Mouse (Mus musculus) liver, embryonic 15.5 days (tissue): ENCODE data around the gene Gm10401. TPM values are rescaled to one million over a fixed set of nuclear protein-coding genes. Genes with fewer than 3 reads are reported as not detected.
A peak's percentile ranks its signal among the peaks of the same experiment; 100 is the strongest.

Experiments
- ATAC-seq: fragments of 200-750 bp; cut with Nextera tagmentation; 2 replicates; pipeline ENCODE4 v1.8.0; 2017; ENCODE audit warnings: moderate number of reproducible peaks, mild to moderate bottlenecking, moderate library complexity; ENCODE audit not compliant: insufficient read depth
- H3K27ac ChIP-seq: fragments of 300-500 bp; sonication (generic); replicated peaks from 2 replicates; pipeline ENCODE4 v1.5.1; 2015; ENCODE audit warnings: mild to moderate bottlenecking, inconsistent platforms
- H3K27me3 ChIP-seq: fragments of 300-500 bp; sonication (generic); 2 replicates; pipeline ENCODE4 v1.6.1; 2015; ENCODE audit warnings: mild to moderate bottlenecking, inconsistent platforms
- H3K36me3 ChIP-seq: fragments of 300-500 bp; sonication (generic); replicated peaks from 2 replicates; pipeline ENCODE4 v1.6.1; 2015; ENCODE audit warnings: moderate library complexity, mild to moderate bottlenecking, inconsistent platforms
- H3K4me1 ChIP-seq: fragments of 300-500 bp; sonication (generic); replicated peaks from 2 replicates; pipeline ENCODE4 v1.6.1; 2015; ENCODE audit warnings: inconsistent platforms
- H3K4me2 ChIP-seq: fragments of 300-500 bp; sonication (generic); 2 replicates; pipeline ENCODE4 v1.6.1; 2015; ENCODE audit warnings: moderate library complexity, mild to moderate bottlenecking, inconsistent platforms
- H3K4me3 ChIP-seq: fragments of 300-500 bp; sonication (generic); replicated peaks from 2 replicates; pipeline ENCODE4 v1.5.1; 2015; ENCODE audit warnings: mild to moderate bottlenecking, inconsistent platforms
- H3K9ac ChIP-seq: fragments of 300-500 bp; sonication (generic); 2 replicates; pipeline ENCODE4 v1.6.1; 2015; ENCODE audit warnings: moderate library complexity, mild to moderate bottlenecking, inconsistent platforms
- H3K9me3 ChIP-seq: fragments of 300-500 bp; sonication (generic); replicated peaks from 2 replicates; pipeline ENCODE4 v1.6.1; 2016; ENCODE audit warnings: inconsistent platforms
- WGBS: fragments of 180-500 bp; shearing (Covaris S2); methylation state at CpG from one replicate; pipeline ENCODE4 v1.1.7; 2015; ENCODE audit warnings: mixed read lengths; ENCODE audit not compliant: insufficient replicate concordance; 5-methylcytosine and 5-hydroxymethylcytosine counted together
- polyA plus RNA-seq: library from polyadenylated mRNA; unstranded; fragments of >200 nt; fragmentation: Nextera tagmentation; extraction: Ambion mirVana; gene quantifications from 2 replicates; pipeline ENCODE4 v1.2.1, GENCODE M21; 2015

Gm10401 gene
- polyA plus RNA-seq, 1 experiment from 2014 or later, result 7.9 TPM

GRCm38 (mm10) chr5:115053791-115054396 lies 44.2 kb downstream of the Gm10401 start:
- Histone ChIP-seq H3K4me1 (peaks cover 97% of the 10 kb centered on the region), H3K27ac (peak overlapping the region; percentile 85; the same call in 1 of the 2 replicates)

GRCm38 (mm10) chr5:115052546-115052945 lies 45.5 kb downstream of the Gm10401 start:
- no peak for ATAC-seq
- WGBS, result 70% methylated on average over 8 of the region's 8 CpGs
- Histone ChIP-seq H3K9me3 (no peaks in the 10 kb centered on the region), H3K27ac (no peak overlapping the region; the same call in 1 of the 2 replicates), H3K36me3 (0 out of 2 replicates have a peak, but pooled peaks cover 3% of the 10 kb centered on the region), H3K27me3 (no peaks in the 10 kb centered on the region), H3K4me3 (no peak overlapping the region), H3K9ac (no peak overlapping the region), H3K4me1 (peaks cover 94% of the 10 kb centered on the region), H3K4me2 (no peak overlapping the region)

More at GRCm38 (mm10) chr5:115053791-115054396, 44.2 kb downstream of the Gm10401 start:
- peak; percentile 29; the same call in 1 of the 2 replicates for ATAC-seq
- H3K9me3 ChIP-seq, result no peaks in the 10 kb centered on the region
- 75% methylated on average over 22 of the region's 22 CpGs for WGBS
- H3K4me2 ChIP-seq, result 0 out of 2 replicates have a peak overlapping the region, but pooled peaks have one; percentile 0
- H3K9ac ChIP-seq, result no peak overlapping the region
- no peak overlapping the region for H3K4me3 ChIP-seq
- H3K27me3 ChIP-seq, result no peaks in the 10 kb centered on the region
- no peaks in the 10 kb centered on the region for H3K36me3 ChIP-seq

GRCm38 (mm10) chr5:115050776-115051175 lies 47.3 kb downstream of the Gm10401 start:
- Histone ChIP-seq H3K27ac (no peak overlapping the region), H3K4me3 (no peak overlapping the region), H3K4me2 (no peak overlapping the region), H3K36me3 (0 out of 2 replicates have a peak, but pooled peaks cover 3% of the 10 kb centered on the region), H3K4me1 (peaks cover 76% of the 10 kb centered on the region), H3K9ac (no peak overlapping the region), H3K9me3 (no peaks in the 10 kb centered on the region), H3K27me3 (no peaks in the 10 kb centered on the region)
- 67% methylated on average over 6 of the region's 6 CpGs for WGBS
- ATAC-seq, result no peak

GRCm38 (mm10) chr5:115049692-115050091 lies 48.4 kb downstream of the Gm10401 start:
- Histone ChIP-seq H3K36me3 (0 out of 2 replicates have a peak, but pooled peaks cover 11% of the 10 kb centered on the region), H3K4me3 (no peak overlapping the region), H3K9ac (no peak overlapping the region), H3K4me1 (peaks cover 73% of the 10 kb centered on the region), H3K4me2 (no peak overlapping the region), H3K27me3 (no peaks in the 10 kb centered on the region), H3K9me3 (no peaks in the 10 kb centered on the region), H3K27ac (no peak overlapping the region)
- ATAC-seq, result no peak
- 70% methylated on average over 6 of the region's 6 CpGs for WGBS

Other genes with a start within 250 kb of the Gm10401 start
- gene 4930519G04Rik, start 244.6 kb downstream of the Gm10401 start, polyA plus RNA-seq, result not detected in 2 replicates
- gene Gm9936, start 239.6 kb downstream of the Gm10401 start, polyA plus RNA-seq, result not detected in 2 replicates
- 3.5 and 3.8 TPM in 2 replicates for gene Oasl2, start 201.4 kb downstream of the Gm10401 start, polyA plus RNA-seq
- 0.51 and 0.88 TPM in 2 replicates for gene Oasl1, start 175.1 kb downstream of the Gm10401 start, polyA plus RNA-seq
- gene 2210016L21Rik, start 156.1 kb downstream of the Gm10401 start, polyA plus RNA-seq, result 10.2 and 12.3 TPM in 2 replicates
- gene Hnf1a, start 127.2 kb downstream of the Gm10401 start, polyA plus RNA-seq, result 3.8 and 4.3 TPM in 2 replicates
- gene Sppl3, start 87.2 kb downstream of the Gm10401 start, polyA plus RNA-seq, result 7.9 and 12.1 TPM in 2 replicates
- 49.8 and 53.6 TPM in 2 replicates for gene Acads, start 21.1 kb upstream of the Gm10401 start, polyA plus RNA-seq
- gene Unc119b, start 36.7 kb upstream of the Gm10401 start, polyA plus RNA-seq, result 8.5 and 10.3 TPM in 2 replicates
- gene Mlec, start 59.9 kb upstream of the Gm10401 start, polyA plus RNA-seq, result 23.7 and 29.6 TPM in 2 replicates
- gene Cabp1, start 96.1 kb upstream of the Gm10401 start, polyA plus RNA-seq, result 0.13 and 0.18 TPM in 2 replicates
- 84.0 and 88.1 TPM in 2 replicates for gene Pop5, start 137.5 kb upstream of the Gm10401 start, polyA plus RNA-seq
- gene Rnf10, start 174.6 kb upstream of the Gm10401 start, polyA plus RNA-seq, result 146 and 173 TPM in 2 replicates
- 27.5 and 28.4 TPM in 2 replicates for gene Coq5, start 181.4 kb upstream of the Gm10401 start, polyA plus RNA-seq
- 525 and 554 TPM in 2 replicates for gene Dynll1, start 202.7 kb upstream of the Gm10401 start, polyA plus RNA-seq
- gene Srsf9, start 228.9 kb upstream of the Gm10401 start, polyA plus RNA-seq, result 88.7 and 92.1 TPM in 2 replicates
- 11.6 and 13.4 TPM in 2 replicates for gene Gatc, start 242.9 kb upstream of the Gm10401 start, polyA plus RNA-seq
- gene Triap1, start 242.9 kb upstream of the Gm10401 start, polyA plus RNA-seq, result 26.6 and 29.6 TPM in 2 replicates